Mouse (Mus musculus): ENCODE measurements around the gene Cadps2. TPM values are rescaled to one million over a fixed set of nuclear protein-coding genes. Genes with fewer than 3 reads are reported as not detected.
A peak's percentile ranks its signal among the peaks of the same experiment; 100 is the strongest.

Cadps2 gene
- polyA plus RNA-seq, 1 experiment = 102 TPM

DNA sequence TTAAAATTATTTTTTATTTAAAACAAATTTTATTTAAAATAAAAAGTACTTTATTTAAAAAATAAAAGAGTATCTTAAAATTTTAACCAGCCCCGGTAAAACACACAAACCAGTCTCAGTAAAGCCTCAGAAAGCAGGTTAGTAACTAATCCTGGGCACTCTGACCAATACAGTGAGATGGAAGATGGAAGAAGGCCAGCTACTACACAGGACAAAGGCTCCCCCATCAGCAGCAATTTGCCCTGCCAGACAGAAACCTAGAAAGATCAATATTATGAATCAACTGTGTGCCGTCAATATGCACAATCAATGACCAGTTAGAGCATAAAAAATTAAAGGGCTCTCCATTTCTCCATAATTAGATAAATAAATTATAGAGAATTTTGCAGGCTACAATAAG lies 9.9 kb downstream of the Cadps2 start:
- peak in 1 of 2 experiments; percentile 54 for DNase-seq
- peaks cover 9% of the 10 kb centered on the region for H3K4me1 ChIP-seq (ENCODE audit: control insufficient read depth, insufficient read depth, low read length)
- 37% methylated on average over 2 of the region's 2 CpGs for WGBS
- no peaks in the 10 kb centered on the region for H3K27me3 ChIP-seq (ENCODE audit: control insufficient read depth, insufficient read depth, low read length)
- no peak overlapping the region for H3K27ac ChIP-seq (ENCODE audit: insufficient read depth, low read length)
- H3K4me3 ChIP-seq (replicated peaks; ENCODE audit: insufficient read depth, low read depth, low read length) = no peak overlapping the region
- TF ChIP-seq POLR2A (IDR thresholded peaks at IDR 0.05; ENCODE audit: borderline replicate concordance, insufficient read depth, low read length) (no peak), CTCF (IDR thresholded peaks at IDR 0.05; ENCODE audit: borderline replicate concordance, insufficient read depth, low read depth, low read length) (no peak)

DNA sequence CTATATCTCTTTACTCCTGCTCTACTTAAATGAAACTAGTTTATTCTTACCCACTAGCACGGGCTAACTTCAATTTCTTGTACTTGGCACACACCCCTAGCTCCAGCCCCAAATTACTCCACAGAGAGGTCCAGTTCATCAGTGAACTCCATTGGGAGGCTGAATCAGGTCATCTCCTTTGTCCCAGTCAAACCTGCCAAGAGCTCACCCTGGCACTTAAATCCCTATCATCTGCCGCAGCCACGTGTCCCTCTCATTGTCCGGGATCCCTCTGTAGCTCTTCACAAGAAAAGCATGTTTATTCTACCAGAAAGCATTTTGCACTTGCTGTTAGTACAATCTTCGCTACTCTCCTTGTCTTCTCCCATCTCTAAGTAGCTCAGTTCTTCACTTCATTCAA lies 17.4 kb downstream of the Cadps2 start:
- peaks cover 18% of the 10 kb centered on the region; the same call in 1 of the 2 replicates for H3K4me1 ChIP-seq (ENCODE audit: control insufficient read depth, insufficient read depth, low read length)
- H3K4me3 ChIP-seq (replicated peaks; ENCODE audit: insufficient read depth, low read depth, low read length) = no peak overlapping the region
- no peaks in the 10 kb centered on the region for H3K27me3 ChIP-seq (ENCODE audit: control insufficient read depth, insufficient read depth, low read length)
- WGBS = 11% methylated on average over 5 of the region's 5 CpGs
- DNase-seq = peak; percentile 71 to 87
- TF ChIP-seq POLR2A (IDR thresholded peaks at IDR 0.05; ENCODE audit: borderline replicate concordance, insufficient read depth, low read length) (no peak), CTCF (IDR thresholded peaks at IDR 0.05; ENCODE audit: borderline replicate concordance, insufficient read depth, low read depth, low read length) (no peak)
- no peak overlapping the region for H3K27ac ChIP-seq (ENCODE audit: insufficient read depth, low read length)

DNA sequence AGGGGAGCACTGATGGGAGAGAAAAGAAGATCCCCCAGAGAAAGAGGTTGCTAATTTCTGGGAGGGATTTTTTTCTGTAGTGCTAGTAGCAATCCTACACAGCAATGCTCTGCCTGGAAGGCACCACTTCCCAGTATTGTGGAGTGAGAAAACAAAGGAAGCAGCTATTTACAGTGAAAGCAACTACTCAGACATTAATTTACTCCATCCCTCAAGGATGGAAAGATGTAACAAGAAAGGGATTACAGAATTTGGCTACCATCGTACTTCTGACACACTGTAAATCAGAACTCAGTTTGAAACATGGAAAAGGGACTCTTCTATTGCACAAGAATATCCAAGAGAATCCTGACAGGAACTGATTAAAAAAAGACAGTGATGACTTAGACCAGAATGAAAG lies 29.1 kb downstream of the Cadps2 start:
- TF ChIP-seq POLR2A (IDR thresholded peaks at IDR 0.05; ENCODE audit: borderline replicate concordance, insufficient read depth, low read length) = no peak
- no peak for TF ChIP-seq CTCF (IDR thresholded peaks at IDR 0.05; ENCODE audit: borderline replicate concordance, insufficient read depth, low read depth, low read length)
- Histone ChIP-seq H3K4me3 (replicated peaks; ENCODE audit: insufficient read depth, low read depth, low read length) (no peak overlapping the region), H3K27me3 (ENCODE audit: control insufficient read depth, insufficient read depth, low read length) (no peaks in the 10 kb centered on the region), H3K4me1 (ENCODE audit: control insufficient read depth, insufficient read depth, low read length) (peaks cover 7% of the 10 kb centered on the region), H3K27ac (ENCODE audit: insufficient read depth, low read length) (no peak overlapping the region)
- WGBS = 31% methylated on average over 1 of the region's 1 CpGs
- DNase-seq = no peak

DNA sequence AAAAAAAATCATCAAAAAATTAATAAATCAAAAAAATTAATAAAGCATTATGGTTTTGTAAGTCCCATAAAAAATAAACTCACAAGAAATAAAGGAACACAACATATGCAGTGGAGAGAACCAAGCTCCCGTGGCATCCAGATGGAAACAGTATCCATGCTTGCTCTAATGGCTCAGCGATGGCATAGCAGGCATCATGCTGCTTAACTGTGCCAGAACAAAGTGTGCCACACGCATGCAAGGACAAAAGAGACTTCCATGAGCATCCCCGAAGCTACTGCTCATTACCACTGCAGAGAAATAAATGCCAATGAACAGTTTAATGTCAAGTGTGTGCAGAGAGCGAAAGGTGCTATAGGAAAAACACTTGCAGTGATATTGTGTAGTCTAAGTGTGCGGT lies 29.9 kb downstream of the Cadps2 start:
- peaks cover 7% of the 10 kb centered on the region for H3K4me1 ChIP-seq (ENCODE audit: control insufficient read depth, insufficient read depth, low read length)
- TF ChIP-seq CTCF (IDR thresholded peaks at IDR 0.05; ENCODE audit: borderline replicate concordance, insufficient read depth, low read depth, low read length) = no peak
- TF ChIP-seq POLR2A (IDR thresholded peaks at IDR 0.05; ENCODE audit: borderline replicate concordance, insufficient read depth, low read length) = no peak
- WGBS = 38% methylated on average over 6 of the region's 6 CpGs
- no peak overlapping the region for H3K27ac ChIP-seq (ENCODE audit: insufficient read depth, low read length)
- peak in 1 of 2 experiments; percentile 41 for DNase-seq
- no peaks in the 10 kb centered on the region for H3K27me3 ChIP-seq (ENCODE audit: control insufficient read depth, insufficient read depth, low read length)
- H3K4me3 ChIP-seq (replicated peaks; ENCODE audit: insufficient read depth, low read depth, low read length) = no peak overlapping the region

DNA sequence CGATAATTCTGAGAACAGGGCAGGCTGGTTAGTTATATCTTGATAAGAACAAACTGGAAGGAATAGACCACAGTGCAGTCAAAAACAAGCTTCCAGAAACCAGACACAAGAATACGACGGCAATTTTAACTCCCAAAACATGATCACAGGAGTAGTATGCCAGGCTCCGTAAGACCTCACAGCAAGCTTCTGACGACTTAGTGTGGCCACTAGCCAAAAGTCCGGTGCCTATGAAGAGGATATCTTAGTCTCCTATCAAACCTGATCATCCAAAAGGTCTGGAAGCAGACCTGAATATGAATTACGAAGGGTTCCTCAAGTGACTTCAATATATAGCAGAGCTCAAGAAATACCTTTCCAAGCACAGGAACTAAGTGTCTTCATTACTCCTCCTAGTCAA lies 33.9 kb downstream of the Cadps2 start:
- DNase-seq = peak; percentile 41 to 42
- peaks cover 10% of the 10 kb centered on the region for H3K4me1 ChIP-seq (ENCODE audit: control insufficient read depth, insufficient read depth, low read length)
- no peak overlapping the region for H3K4me3 ChIP-seq (replicated peaks; ENCODE audit: insufficient read depth, low read depth, low read length)
- H3K27ac ChIP-seq (ENCODE audit: insufficient read depth, low read length) = peak overlapping the region; percentile 6; the same call in 1 of the 2 replicates
- 27% methylated on average over 7 of the region's 7 CpGs for WGBS
- no peaks in the 10 kb centered on the region for H3K27me3 ChIP-seq (ENCODE audit: control insufficient read depth, insufficient read depth, low read length)
- TF ChIP-seq POLR2A (IDR thresholded peaks at IDR 0.05; ENCODE audit: borderline replicate concordance, insufficient read depth, low read length) = no peak
- TF ChIP-seq CTCF (IDR thresholded peaks at IDR 0.05; ENCODE audit: borderline replicate concordance, insufficient read depth, low read depth, low read length) = no peak

DNA sequence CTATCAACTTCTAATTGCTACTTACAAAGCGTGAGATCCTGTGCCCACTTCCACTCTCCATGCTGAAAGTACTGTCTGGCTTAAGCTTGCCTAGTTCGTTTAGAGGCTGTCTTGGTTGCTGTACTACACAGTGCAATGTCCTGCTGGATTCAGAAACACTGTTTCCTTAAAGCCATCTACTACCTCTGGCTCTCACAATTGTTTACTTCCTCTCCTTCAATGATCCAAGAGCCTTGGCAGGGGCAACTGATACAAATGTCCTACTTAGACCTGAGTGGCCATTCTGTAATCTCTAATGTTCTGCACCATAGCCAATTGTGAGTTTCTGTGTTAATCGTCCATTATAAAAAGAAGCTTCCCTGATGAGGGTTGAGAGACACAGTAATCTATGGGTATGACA lies 47.4 kb downstream of the Cadps2 start:
- Histone ChIP-seq H3K4me3 (replicated peaks; ENCODE audit: insufficient read depth, low read depth, low read length) (no peak overlapping the region), H3K27me3 (ENCODE audit: control insufficient read depth, insufficient read depth, low read length) (no peaks in the 10 kb centered on the region), H3K4me1 (ENCODE audit: control insufficient read depth, insufficient read depth, low read length) (peaks cover 5% of the 10 kb centered on the region; the same call in 1 of the 2 replicates), H3K27ac (ENCODE audit: insufficient read depth, low read length) (no peak overlapping the region)
- DNase-seq = peak in 1 of 2 experiments; percentile 57
- TF ChIP-seq POLR2A (IDR thresholded peaks at IDR 0.05; ENCODE audit: borderline replicate concordance, insufficient read depth, low read length) (no peak), CTCF (IDR thresholded peaks at IDR 0.05; ENCODE audit: borderline replicate concordance, insufficient read depth, low read depth, low read length) (no peak)
- WGBS = 36% methylated on average over 3 of the region's 3 CpGs

DNA sequence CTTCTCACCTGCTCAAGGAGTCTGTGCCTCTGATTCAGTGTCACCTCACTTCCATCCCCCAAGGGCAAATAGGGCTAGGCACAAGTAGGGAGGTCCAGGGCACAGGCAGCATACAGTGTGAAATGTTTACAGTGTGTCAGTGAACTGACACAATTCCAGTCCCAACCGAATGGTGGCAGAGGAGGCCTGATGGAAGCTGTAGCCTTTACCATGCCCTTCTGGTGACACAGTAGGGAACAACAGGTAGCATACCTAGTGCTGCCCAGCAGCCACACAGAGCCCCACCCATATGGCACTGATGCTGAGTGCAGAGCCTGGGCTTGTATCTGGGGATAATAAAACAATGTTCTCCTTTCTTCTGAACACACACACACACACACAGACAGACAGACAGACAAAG lies 61.6 kb downstream of the Cadps2 start:
- Histone ChIP-seq H3K4me3 (replicated peaks; ENCODE audit: insufficient read depth, low read depth, low read length) (no peak overlapping the region), H3K4me1 (ENCODE audit: control insufficient read depth, insufficient read depth, low read length) (peaks cover 7% of the 10 kb centered on the region; the same call in 1 of the 2 replicates), H3K27ac (ENCODE audit: insufficient read depth, low read length) (no peak overlapping the region; the same call in 1 of the 2 replicates), H3K27me3 (ENCODE audit: control insufficient read depth, insufficient read depth, low read length) (no peaks in the 10 kb centered on the region)
- DNase-seq = peak; percentile 42 to 65
- 7% methylated on average over 1 of the region's 1 CpGs for WGBS
- TF ChIP-seq CTCF (IDR thresholded peaks at IDR 0.05; ENCODE audit: borderline replicate concordance, insufficient read depth, low read depth, low read length) = peak; percentile 81
- no peak for TF ChIP-seq POLR2A (IDR thresholded peaks at IDR 0.05; ENCODE audit: borderline replicate concordance, insufficient read depth, low read length)

DNA sequence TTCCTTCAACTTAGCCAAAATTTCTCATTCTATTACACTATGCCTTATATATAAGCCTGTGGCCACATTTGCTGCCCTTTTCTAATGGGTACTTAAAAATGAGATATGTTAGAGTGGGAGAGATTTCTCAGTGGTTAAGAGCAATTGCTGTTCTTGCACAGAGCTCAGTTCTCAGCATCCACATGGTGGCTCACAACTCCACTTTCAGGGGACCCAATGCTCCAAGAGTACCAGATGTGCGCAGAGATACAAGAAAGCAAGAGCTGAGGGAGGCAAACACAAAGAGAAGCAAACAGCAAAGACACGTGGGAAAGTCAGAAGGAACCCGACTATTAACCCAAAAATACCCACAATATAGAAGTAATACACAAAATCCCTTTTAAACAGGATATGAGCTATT lies 77.0 kb downstream of the Cadps2 start:
- 64% methylated on average over 3 of the region's 3 CpGs for WGBS
- TF ChIP-seq CTCF (IDR thresholded peaks at IDR 0.05; ENCODE audit: borderline replicate concordance, insufficient read depth, low read depth, low read length) = peak; percentile 12; the same call in 1 of the 2 replicates
- TF ChIP-seq POLR2A (IDR thresholded peaks at IDR 0.05; ENCODE audit: borderline replicate concordance, insufficient read depth, low read length) = no peak
- no peaks in the 10 kb centered on the region; the same call in none of the 2 replicates for H3K4me1 ChIP-seq (ENCODE audit: control insufficient read depth, insufficient read depth, low read length)
- H3K27ac ChIP-seq (ENCODE audit: insufficient read depth, low read length) = no peak overlapping the region
- DNase-seq = no peak
- H3K27me3 ChIP-seq (ENCODE audit: control insufficient read depth, insufficient read depth, low read length) = no peaks in the 10 kb centered on the region
- no peak overlapping the region for H3K4me3 ChIP-seq (replicated peaks; ENCODE audit: insufficient read depth, low read depth, low read length)

Measured in cerebellum, adult 2 months (tissue).